Mouse (Mus musculus) liver, embryonic 14.5 days (tissue): ENCODE results near the gene Rbfox1.

Source experiments
- CTCF ChIP-seq: IDR thresholded peaks from 2 replicates; pipeline ENCODE4 v1.5.1; 2016; ENCODE audit warnings: antibody characterized with exemption, low read depth, control low read depth
- EP300 ChIP-seq: IDR thresholded peaks from 2 replicates; pipeline ENCODE4 v1.6.1; 2016; ENCODE audit warnings: antibody characterized with exemption, low read depth

DNA sequence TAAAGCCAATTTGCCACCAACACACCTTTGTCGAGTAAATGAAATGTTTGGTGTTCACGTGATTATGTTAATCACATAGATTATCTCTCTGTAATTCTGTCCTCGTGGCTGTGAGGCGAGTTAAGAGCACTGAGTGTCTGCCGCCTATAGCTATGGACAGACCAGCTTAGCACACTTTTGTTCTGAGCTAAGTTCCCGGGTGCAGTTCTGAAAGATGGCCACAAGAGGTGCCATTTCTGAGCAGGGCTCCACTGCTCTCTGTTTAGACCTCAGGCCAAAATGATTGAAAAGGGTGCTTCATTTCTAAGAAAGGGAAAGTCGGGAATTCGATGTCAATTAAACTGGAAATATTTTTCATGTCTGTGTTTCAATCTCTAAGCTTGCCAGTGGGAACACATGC is 617.1 kb downstream of the Rbfox1 start:
- TF ChIP-seq CTCF (peak; percentile 58), EP300 (no peak)
